Mouse (Mus musculus) heart, postnatal 36 days (tissue): ENCODE measurements around the gene Fpr-rs4. TPM values are rescaled to one million over a fixed set of nuclear protein-coding genes. Genes with fewer than 3 reads are reported as not detected.
"Not testable (repeated sequence)": the region's sequence is repeated elsewhere in the genome, so short reads cannot be mapped to it uniquely, and the experiment has no call there.

Experiments used
- DNase-seq, 2 experiments: peaks; one replicate each; pipeline ENCODE4 v3.0.0; 2021 to 2022
- intact Hi-C: fragments of 180-260 bp; cut with DNase I; formaldehyde crosslinking; loops from one replicate; pipeline ENCODE4 v1.15.1; 2025
- total RNA-seq, 2 experiments: library from RNA; stranded (reverse); gene quantifications; 2 replicates each; pipeline ENCODE4 v1.2.3; 2021

Fpr-rs4 gene
- total RNA-seq, result not detected

- intact Hi-C loops, result no loop called here
- DNase-seq, result no peak
Observed at GRCm38 (mm10) chr17:18021433-18021832, at the start of gene Fpr-rs4. Gene Fpr-rs4, plus strand, starts transcription at chr17:18021733.

GRCm38 (mm10) chr17:17973443-17973842 is 48.1 kb upstream of the Fpr-rs4 start:
- intact Hi-C loops, result no loop called here
- DNase-seq, result no peak

- DNase-seq, intact Hi-C loops: not testable (repeated sequence)
Observed at GRCm38 (mm10) chr17:17981232-17981631, 40.3 kb upstream of the Fpr-rs4 start.

- intact Hi-C loops, result no loop called here
- no peak for DNase-seq
Observed at GRCm38 (mm10) chr17:18004752-18005151, 16.8 kb upstream of the Fpr-rs4 start.

- intact Hi-C loops, result no loop called here
- no peak for DNase-seq
Observed at GRCm38 (mm10) chr17:18049124-18049523, 27.6 kb downstream of the Fpr-rs4 start, which contains the start of gene Vmn2r124. Gene Vmn2r124, plus strand, starts transcription at chr17:18049424.

Other genes with a start within 250 kb of the Fpr-rs4 start
- gene Spaca6, start 194.6 kb upstream of the Fpr-rs4 start, total RNA-seq, result 10 to 100 TPM; 12.6 to 13.0 TPM
- under 1 TPM in 1 of 2 experiments, not detected in 1; 0.42 TPM for gene Has1, start 166.5 kb upstream of the Fpr-rs4 start, total RNA-seq
- gene Fpr1, start 137.8 kb upstream of the Fpr-rs4 start, total RNA-seq, result under 1 TPM in 1 of 2 experiments, not detected in 1; 0.19 TPM
- gene Fpr2, start 133.9 kb upstream of the Fpr-rs4 start, total RNA-seq, result not detected
- gene Fpr3, start 133.9 kb upstream of the Fpr-rs4 start, total RNA-seq, result not detected
- not detected for gene Vmn2r124, start 27.7 kb downstream of the Fpr-rs4 start, total RNA-seq
- not detected for gene Vmn2r91, start 63.3 kb downstream of the Fpr-rs4 start, total RNA-seq
- gene Vmn2r92, start 130.2 kb downstream of the Fpr-rs4 start, total RNA-seq, result not detected